Mouse (Mus musculus): ENCODE results near the gene Cabin1.

Gene Cabin1

DNA sequence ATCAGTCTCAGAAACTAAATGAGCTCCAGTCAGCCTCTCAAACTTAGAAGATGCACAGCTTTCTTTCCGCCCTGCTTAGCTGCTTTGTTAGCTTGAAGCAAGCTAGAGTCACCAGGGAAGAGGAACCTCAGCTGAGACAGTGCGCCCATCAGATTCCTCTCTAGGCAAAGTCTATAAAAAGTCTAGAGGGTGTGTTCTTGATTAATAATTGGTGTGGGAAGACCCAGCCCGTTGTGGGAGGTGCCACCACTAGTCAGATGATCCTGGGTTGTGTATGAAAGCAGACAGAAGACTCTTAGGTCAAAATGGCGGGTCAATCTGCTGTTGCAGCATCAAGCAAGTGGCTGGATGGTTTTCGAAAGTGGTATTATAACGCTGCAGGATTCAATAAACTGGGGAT is 2.7 kb upstream of the Cabin1 start:
- no peak for DNase-seq (ENCODE audit: low spot score)

DNA sequence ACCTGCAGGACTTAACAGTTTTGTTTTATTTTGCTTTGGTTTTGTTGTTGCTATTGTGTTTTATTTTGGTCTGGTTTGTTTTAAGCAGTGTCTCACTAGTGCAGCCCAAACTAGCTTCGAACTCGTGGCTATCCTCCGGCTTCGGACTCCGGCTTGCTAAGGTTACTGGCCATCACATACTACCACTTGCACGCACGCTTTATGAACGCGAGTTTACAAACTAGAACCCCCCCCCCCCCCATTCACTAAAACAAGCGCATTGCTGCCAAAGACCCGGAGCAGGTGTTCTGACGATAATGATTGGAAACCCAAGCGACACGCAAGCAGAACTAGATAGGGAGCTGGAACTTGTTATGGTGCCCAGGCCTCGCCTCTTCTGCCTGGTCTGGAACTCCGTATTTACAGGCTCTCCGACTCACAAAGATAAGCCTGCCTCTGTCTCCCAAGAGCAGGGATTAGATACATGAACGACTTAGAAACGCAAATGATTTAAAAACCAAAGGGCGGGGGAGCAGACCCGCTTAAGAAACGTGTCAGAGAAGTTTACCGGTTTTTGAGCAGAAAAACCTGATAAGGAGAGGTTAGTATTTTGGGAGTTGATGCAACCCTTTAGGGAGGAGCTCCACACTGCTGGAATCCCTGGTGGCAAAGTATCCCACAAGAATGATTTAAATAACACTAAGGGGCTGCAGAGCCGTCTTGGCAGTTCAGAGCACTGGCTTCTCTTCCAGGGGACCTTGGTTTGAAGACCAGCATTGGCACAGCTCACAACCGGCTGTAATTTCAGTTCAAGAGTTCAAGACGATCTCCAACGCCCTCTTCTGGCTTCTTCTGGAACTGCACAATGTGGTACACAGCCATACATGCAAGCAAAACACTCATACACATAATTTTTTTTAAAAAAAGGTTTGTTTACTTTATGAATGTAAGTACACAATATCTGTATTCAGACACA is 655 bp upstream of the Cabin1 start:
- peak; percentile 52 for DNase-seq (ENCODE audit: low spot score)

DNA sequence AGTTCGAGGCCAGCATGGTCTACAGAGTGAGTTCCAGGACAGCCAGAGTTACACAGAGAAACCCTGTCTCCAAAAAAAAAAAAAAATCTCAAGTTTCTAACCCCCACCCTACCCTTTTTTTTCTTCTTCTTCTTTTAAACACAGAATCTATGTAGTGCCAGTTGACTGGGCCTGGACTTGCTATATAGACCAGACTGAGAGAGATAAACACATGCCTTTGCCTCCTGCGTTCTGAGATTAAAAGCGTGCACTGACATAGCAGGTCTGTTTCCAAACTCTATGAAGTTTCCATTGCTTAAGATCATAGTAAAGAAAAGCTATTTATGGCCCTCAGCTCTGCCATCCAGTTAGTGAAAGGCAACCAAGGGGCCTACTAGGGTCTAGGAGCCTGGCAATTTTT is 1.7 kb downstream of the Cabin1 start:
- DNase-seq (ENCODE audit: low spot score), result no peak

DNA sequence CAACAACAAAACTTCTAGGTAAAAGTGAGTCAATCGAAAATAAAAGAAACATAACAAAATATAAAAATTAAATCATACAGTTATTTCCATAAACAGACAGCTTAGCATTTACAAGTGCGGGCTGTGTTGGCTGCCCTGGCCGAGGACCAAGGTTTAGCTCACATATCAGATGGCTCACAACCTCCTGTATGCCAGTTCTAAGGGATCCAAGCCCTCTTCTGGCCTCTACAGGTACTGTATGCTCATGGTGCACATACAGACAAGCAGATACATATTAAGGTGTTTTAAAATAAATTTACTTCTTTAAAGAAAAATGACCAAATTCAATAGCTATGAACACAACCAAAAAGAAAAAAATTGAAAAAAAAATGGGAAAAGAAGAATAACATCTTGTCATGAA is 3.8 kb downstream of the Cabin1 start:
- no peak for DNase-seq (ENCODE audit: low spot score)

DNA sequence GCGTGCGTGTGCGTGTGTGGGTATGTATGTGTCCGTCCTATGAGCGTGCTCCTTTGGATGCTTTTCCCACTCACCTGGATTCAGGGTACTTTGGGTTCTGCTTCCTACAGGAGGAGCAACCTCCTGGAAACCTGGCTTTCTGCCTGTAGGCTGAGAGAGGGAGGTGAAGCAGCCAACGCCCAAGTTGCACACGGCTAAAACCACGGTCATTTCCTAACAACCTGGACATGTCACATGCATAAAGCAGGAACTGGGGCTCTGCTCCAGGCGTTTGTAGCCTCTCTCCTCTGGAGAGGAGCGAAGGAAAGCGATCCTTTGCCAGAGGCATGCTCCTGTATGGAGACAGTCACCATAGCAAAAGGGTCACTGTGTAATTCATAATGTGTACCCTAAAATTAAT is 7.4 kb downstream of the Cabin1 start:
- DNase-seq (ENCODE audit: low spot score), result no peak

DNA sequence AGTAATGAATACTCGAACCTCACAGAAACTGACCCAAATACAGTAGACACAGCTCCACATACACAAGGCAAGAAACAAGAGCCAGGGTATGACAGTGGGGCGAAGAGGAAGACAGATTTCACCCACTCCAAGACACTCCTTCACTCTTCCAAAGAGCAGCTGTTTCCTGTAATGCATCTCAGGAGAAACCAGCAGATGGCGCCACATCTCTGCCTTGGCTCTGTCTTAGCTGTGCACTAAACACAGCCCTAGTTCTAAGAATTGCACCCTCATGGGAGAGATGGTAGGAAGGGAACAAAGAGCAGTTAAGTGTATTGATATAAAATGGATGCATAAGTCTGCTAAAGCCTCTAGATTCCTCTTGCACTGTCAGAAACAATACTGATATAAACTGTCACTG is 20.1 kb downstream of the Cabin1 start:
- DNase-seq (ENCODE audit: low spot score), result peak; percentile 73

DNA sequence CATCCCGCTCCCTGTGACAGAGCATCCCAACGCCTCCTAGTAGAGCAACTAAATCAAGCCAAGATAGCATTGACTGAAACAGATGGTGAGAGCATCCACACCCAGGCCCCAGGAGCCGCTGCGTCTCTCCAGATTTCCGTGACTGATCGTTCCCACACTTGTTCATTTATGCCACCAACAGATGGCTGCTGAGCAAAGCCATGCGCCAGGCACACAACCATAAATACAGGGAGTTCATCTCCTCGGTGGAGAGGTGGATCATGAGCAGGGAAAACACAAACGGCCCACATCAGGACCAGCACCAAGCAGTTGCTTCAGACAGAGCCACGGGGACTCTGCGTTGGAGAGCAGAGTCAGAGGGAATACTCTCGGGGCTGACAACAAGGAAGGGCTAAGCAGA is 20.8 kb downstream of the Cabin1 start:
- DNase-seq (ENCODE audit: low spot score), result no peak

DNA sequence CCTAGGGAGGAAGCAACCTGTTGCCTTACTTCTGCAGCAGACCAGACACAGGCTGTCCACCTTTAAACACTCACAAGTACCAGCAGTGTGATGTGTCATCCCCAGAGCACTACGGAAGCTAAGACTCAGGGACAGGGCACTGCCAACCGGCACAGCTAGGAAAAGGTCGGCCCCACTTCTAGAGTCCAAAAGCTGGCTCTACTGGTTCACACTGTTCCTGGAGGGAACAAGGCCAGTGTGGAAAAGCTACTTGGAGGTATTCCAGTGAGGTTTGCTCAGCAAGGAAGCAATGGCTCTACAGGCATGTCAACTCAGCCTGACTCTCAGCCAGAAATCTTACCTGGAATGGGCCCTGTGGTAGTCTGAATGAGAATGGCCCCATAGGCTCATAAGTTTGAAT is 23.3 kb downstream of the Cabin1 start:
- no peak for DNase-seq (ENCODE audit: low spot score)

DNA sequence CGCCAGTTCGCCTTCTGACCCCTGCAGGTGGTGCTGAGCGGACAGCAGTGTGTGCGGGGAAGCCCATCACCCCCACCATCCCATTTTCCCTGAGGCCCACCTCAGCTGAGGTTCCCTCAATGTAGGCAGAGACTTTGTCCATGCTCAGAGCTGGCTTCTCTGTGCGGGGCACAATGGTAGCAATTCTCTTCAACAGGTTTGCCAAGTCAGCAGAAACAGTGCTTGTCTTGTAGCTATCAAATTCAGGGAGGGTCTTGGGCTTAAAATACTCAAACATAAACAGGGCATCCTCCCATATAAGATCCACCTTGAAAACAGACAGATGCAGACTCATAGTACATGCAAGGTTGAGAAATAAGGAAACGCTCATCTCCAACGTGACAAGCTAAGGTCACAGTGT is 38.7 kb downstream of the Cabin1 start:
- DNase-seq (ENCODE audit: low spot score), result no peak

DNA sequence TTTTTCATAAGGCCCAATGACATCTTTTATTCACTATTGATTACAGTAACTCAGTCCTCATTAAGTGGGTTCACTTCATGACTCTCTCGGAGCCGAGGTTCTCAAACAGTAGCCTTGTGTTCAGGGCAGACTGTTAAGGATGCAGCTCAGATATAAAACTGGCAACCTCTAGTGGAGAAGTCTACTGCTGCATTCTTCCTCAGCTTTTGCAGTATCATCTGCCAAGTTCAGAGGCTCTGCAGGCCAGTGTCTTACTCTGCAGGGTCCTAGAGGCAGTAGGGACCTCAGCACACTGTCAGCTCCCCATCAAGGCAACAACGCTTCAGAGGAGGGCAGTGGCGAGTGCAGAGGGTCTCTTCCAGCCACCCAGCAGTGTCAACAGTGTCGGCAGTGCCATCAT is 43.9 kb downstream of the Cabin1 start:
- no peak for DNase-seq (ENCODE audit: low spot score)

DNA sequence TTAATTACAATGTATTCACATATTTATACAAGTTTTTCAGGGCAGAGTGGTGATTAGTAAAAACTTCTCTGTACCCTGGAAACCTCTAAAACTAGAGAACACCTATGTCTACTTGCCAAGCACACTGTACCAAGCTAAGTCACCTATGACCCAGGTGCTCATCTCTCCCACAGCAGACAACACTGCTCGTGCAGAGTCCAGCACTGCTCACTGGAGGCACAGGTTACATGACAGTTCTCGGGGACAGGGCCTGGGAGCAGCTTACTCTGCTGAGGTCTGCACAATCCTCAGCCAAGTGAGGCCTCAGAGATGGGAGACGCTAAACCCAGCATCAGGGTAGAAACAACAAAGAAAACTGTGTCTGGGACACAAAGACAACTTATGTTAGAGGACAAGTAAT is 49.3 kb downstream of the Cabin1 start:
- no peak for DNase-seq (ENCODE audit: low spot score)

DNA sequence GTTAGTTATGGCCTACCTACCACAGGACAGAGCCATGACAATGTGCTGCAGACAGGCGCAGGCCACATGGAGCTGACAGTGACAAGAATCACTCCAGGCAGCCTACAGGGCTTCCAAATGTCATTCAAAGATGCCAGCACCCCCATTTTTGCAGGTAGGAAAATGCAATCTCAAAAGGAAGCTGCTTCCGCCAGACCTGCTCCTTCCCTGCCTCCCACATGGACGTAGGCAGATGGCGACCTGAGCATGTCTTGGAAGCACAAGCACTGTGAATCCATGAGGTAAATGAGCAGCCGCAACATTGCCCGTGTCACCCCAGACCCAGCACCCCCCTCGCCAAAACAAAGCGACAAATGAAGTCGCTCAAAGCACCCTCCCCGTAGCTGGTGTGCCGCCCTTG is 51.1 kb downstream of the Cabin1 start:
- DNase-seq (ENCODE audit: low spot score), result no peak

DNA sequence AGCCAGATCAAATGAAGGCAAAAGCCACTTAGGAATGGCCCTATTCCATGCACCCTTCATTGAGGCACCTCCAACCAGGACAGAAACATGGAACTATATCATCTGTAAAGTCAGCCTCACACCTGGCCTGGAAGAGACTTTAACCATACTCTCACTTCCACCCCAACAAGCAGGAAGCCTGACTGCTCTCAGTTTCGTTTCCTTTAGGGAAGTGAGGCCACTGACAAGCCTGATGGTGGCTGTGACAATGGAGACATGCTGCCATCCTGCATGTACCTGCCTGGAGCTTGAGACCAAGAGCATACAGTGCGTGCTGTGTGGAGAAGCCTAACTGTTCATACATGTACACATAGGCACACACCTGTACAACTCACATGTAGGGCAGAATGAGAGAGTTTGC is 53.9 kb downstream of the Cabin1 start:
- DNase-seq (ENCODE audit: low spot score), result no peak

DNA sequence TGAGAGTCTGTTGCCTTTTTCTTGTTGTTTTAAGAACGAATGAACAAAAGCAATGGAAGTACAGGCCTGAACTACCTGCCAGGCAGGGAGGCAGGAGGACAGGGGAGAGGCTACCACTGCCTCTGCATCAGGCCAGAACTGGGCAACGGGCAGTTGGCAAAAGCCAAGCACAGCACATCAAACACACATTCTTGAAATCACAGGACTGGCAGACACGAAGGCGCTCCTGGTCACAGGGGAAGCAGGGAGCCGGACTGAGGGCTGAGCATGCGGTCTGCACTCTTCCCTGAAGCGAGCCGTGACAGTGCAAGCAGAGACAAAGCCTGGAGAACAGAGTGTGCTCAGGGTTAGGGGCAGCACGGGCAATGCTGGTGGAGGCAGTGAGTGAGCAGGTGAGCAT is 54.9 kb downstream of the Cabin1 start:
- DNase-seq (ENCODE audit: low spot score), result no peak

DNA sequence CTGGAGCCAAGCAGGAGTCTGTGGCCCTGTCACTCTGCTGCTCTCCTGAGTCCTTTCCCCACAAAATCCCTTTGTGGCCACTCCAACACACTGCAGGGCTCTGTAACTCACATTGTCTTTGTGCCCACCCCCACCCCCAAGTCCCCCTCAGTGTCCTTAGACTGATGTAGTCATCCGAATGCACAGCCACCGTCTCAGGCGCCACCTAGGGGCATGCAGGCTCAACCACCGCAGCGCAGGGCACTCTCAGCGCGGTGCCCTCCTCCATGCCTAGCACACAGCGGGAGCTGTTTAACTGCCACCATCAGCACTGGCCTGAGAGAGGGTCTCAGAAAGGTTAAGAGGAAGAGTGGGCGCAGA is 55.5 kb downstream of the Cabin1 start:
- no peak for DNase-seq (ENCODE audit: low spot score)

DNA sequence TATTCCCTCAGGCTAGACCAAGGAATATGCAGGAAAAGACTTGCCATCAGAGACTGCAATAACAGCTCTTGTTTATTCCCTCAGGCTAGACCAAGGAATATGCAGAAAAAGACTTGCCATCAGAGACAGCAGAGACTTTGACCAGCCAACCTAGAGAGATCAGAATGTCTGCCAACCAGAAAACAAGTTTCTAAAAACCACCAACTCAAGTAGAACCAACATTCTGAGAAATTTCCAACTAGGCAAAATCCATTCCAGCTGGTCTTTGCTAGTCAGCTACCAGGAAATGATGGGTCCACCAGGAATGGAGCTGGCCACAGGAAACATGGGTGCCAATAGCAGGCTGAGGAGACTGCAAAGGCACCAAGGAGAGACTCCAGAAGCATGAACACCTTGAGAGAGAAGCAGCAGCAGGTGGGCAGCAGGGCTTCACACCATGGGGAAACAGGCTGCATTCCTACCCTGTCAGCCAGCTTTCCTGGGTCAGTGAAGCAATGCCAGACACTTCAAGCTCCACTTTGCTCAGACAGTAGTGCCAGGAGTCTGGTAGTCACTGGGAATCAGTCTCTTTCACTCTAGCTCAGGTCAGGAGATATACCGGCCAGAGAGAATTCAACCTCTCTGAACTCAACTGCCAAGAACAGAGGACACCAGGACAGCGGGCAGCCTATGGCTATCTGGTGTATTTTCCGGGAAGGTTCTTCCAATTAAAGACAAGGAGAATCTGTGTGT is 56.1 kb downstream of the Cabin1 start:
- no peak for DNase-seq (ENCODE audit: low spot score)

DNA sequence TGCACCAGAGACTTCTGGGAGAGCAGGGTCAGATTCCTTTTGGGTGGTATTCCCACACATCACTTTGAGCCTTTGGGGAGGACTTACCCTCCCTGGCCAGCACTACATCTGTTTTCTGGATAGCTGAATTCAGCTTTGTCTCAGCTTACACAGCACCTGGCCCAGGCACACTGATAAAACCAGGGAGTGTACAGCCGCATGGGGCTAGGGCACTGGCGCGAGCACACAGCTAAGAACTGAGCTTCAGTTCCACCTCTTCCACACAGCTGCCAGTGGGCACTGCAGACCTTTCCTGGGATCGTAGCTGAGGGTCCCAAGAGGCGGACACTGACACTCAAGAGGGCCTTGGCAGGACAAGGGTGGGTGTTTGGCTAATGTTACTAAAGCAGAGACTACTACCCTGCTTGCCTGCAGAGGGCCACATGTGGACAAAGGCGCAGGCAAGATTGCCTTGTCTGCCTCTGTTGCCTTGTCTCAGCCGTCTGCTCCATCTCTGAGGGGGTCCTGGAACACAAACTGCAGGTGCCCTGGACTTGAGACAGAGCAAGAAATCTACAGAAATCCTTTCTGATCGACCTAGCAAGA is 57.4 kb downstream of the Cabin1 start:
- DNase-seq (ENCODE audit: low spot score), result no peak

DNA sequence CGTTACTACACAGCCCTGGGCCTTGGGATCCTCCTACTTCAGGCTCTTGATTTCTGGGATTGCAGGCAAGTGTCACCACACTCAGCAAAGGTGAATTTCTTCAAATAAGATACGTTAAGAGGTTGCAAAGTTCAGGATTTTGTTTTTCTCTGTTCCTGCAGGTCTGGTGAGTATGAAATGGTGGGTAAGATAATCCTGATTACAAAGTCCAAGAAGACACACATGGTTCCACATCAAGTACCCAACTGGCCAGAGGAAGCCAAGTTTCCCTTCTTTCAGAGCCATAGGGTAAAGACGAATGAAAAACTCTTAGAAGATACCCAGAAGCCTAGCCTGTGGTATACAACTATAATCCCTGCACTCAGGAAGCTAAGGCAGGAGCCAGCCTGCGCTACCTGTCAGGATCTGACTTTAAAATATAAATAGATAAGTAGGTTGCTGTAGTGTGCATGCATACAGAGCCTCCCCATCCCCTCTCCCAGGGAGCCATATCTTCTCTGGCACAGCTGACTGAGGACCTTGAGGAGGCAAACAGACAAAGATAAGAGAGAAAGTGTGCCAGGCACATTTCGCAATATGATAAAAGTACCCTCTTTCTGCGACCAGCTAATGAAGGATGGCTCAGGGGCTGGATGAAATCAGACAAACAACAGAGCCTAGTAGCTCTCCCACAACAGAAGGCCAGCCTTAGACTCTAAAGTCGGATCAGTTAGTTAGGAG is 58.3 kb downstream of the Cabin1 start:
- no peak for DNase-seq (ENCODE audit: low spot score)

DNA sequence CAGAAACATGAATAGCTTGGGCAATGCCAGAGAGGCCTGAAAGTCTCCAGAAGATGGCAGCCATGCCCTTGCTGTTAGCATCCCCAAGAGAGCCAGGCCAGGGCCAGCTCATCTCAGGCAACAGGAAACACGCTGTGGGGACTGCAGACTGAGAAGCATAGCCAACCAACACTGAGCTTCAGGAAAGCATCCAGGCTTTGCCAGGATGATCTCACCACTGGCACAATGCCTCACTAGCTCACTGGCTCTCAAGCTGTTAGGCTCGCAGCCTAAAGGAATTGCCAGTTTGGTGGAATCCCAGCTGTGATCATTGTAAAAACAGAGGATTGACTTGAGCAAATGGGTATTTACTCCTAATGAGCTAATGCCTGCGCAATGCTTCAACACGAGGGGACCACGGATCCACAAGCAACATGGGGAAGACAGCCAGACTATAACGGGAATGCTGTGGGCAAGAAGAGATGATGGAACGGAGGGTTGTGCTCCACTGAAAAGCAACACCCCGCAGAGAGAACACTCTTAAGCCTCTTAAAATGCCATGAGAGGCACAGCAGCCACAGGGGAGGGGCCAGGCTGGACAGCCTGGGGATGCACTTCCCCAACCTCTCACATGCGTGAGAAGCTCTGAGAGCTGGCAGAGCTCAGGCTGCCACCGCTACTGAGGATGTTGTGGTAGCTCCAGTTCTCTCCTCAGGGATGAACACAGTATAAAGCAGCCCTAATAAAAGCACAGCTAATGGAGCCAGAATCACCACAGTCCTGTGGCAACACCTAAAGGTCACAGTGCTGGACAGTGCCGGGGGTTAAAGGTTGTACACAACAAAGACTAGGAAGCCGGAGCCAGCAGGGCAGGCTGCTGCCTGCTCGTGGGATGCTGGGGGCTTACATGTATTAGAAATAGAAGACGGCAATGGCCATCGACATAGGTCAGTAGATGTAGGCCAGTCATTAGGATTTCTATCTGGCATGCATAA is 59.6 kb downstream of the Cabin1 start:
- peak; percentile 68 for DNase-seq (ENCODE audit: low spot score)

DNA sequence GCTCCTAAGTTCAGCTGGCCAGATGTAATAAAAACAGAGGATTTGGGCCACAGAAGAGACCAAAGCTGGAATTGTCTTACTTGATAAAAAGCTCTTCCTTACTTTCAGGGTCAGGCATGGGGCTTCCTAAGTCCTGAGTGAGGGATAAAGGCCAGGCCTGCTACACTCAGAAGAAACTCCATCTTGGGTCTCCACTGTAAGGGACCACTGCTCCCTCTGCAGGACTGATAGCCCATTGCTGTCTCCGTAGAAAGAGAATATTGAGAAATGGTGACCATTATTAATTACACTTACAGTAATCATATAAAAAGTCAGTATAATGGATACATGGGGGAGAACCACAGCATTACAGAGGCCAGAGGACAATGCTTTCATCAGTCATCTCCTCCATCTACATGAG is 60.6 kb downstream of the Cabin1 start:
- no peak for DNase-seq (ENCODE audit: low spot score)

DNA sequence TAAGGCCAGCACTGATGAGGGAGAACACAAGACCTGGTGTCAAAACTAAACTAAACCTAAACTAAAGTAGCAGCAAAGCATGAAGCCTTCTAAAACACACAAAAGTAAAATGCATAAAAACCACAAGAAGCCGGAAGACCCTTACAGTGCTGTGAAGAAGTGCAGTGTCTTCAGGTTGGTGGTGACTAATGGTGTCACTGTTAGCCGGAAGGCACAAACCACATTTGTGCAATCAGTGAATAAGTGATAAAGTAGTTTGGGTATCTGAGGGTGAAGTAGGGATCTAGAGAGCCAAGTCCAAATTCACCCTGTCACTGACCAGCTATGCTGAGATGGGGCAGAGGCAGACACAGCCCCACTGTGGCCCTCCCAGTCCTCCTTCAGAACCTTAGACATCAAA is 61.6 kb downstream of the Cabin1 start:
- DNase-seq (ENCODE audit: low spot score), result no peak
